Mouse (Mus musculus) G1E (cell line): ENCODE data around the gene Fancc.

Experiments used
- CTCF ChIP-seq: IDR thresholded peaks from 2 replicates; pipeline ENCODE4 v1.5.1; 2012; ENCODE audit warnings: low read depth, low read length, inconsistent platforms, mixed read lengths
- GATA1 ChIP-seq: IDR thresholded peaks from 2 replicates; pipeline ENCODE4 v1.6.1; 2012; ENCODE audit warnings: borderline replicate concordance, low read length, inconsistent platforms, mixed read lengths
- GATA2 ChIP-seq: IDR thresholded peaks from 2 replicates; pipeline ENCODE4 v1.6.1; 2012; ENCODE audit warnings: low read depth, low read length, inconsistent platforms, borderline replicate concordance
- POLR2AphosphoS5 ChIP-seq: IDR thresholded peaks from 2 replicates; pipeline ENCODE4 v1.6.1; 2012; ENCODE audit warnings: low read depth, low read length, inconsistent platforms; ENCODE audit not compliant: insufficient replicate concordance
- TAL1 ChIP-seq: conservative IDR thresholded peaks from 2 replicates; pipeline ENCODE4 v1.6.1; 2012; ENCODE audit warnings: low read depth, low read length, inconsistent platforms, mixed read lengths

- no peak for TF ChIP-seq CTCF
- no peak for TF ChIP-seq POLR2AphosphoS5
- no peak for TF ChIP-seq GATA1
- TF ChIP-seq TAL1: no peak
- no peak for TF ChIP-seq GATA2
Observed at GRCm38 (mm10) chr13:63515542-63515941, 18.5 kb upstream of the Fancc start.
